11 mouse cellular contexts compared by ENCODE assay signal in the genomic region with DNA sequence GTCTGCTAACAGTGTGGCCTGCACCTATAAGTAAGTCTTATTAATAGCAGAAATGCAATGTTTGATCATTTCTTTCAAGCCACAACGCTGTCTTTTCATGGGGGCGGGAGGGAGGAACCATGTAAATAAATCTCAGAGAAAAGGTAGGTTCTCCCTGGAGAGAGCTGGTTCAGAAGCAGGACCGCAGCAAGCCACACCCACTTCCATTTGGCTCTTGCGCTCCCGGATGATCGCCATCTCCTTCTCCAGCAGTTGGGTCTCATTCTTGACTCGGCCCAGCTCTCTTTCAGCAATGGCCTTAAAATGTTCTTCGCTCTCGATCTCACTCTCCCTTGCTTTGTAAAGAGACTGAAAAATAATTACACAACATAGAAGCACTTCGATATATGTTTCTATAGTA. TPM values are rescaled to one million over a fixed set of nuclear protein-coding genes. Genes with fewer than 3 reads are reported as not detected.
DNase-seq lines count a peak whose midpoint lies in the region; ATAC-seq and TF ChIP-seq lines count a peak whose summit lies in the region.
"Had no signal": no experiment of that assay in that cellular context is flagged by ENCODE, and none has a peak within 500 bp of the region (broad histone marks: within the 10 kb centered on the region; RNA-seq: fewer than 3 reads in every experiment).

No protein-coding gene starts in this region.

- intact Hi-C loops in heart, postnatal 10 days (cut with DNase I) = no loop called here

- peak overlapping the region; percentile 27; the same call in 1 of the 2 replicates for H3K4me2 ChIP-seq in lung, embryonic 14.5 days
- peak overlapping the region; percentile 37 for H3K4me2 ChIP-seq in intestine, embryonic 14.5 days (ENCODE audit: low read length)
- H3K4me2 ChIP-seq in stomach, embryonic 14.5 days (replicated peaks; ENCODE audit: low read depth, low read length) = peak overlapping the region; percentile 27
- H3K4me2 ChIP-seq: hindbrain, embryonic 15.5 days had no signal

- no peaks in the 10 kb centered on the region for H3K27me3 ChIP-seq in heart, embryonic 10.5 days (ENCODE audit: insufficient read depth, poor library complexity, severe bottlenecking)
- H3K27me3 ChIP-seq in lung, embryonic 14.5 days (ENCODE audit: insufficient read depth, low read length) = no peaks in the 10 kb centered on the region
- H3K27me3 ChIP-seq in intestine, embryonic 14.5 days (replicated peaks; ENCODE audit: control insufficient read depth, insufficient read depth, low read length) = no peaks in the 10 kb centered on the region
- H3K27me3 ChIP-seq in stomach, embryonic 14.5 days (ENCODE audit: control insufficient read depth, insufficient read depth, low read length) = no peaks in the 10 kb centered on the region
- H3K27me3 ChIP-seq in embryonic facial prominence, embryonic 10.5 days (replicated peaks; ENCODE audit: low read depth, poor library complexity, severe bottlenecking) = no peaks in the 10 kb centered on the region
- H3K27me3 ChIP-seq: hindbrain, embryonic 15.5 days had no signal

- no peaks in the 10 kb centered on the region for H3K9me3 ChIP-seq in heart, embryonic 10.5 days
- H3K9me3 ChIP-seq in lung, embryonic 14.5 days (ENCODE audit: low read depth, low read length) = no peaks in the 10 kb centered on the region
- H3K9me3 ChIP-seq in intestine, embryonic 14.5 days (ENCODE audit: control insufficient read depth, low read length) = no peaks in the 10 kb centered on the region
- no peaks in the 10 kb centered on the region for H3K9me3 ChIP-seq in stomach, embryonic 14.5 days (ENCODE audit: control insufficient read depth, low read depth, low read length)
- H3K9me3 ChIP-seq in embryonic facial prominence, embryonic 10.5 days = no peaks in the 10 kb centered on the region
- H3K9me3 ChIP-seq: hindbrain, embryonic 15.5 days had no signal

- H3K9ac ChIP-seq in lung, embryonic 14.5 days = 0 out of 2 replicates have a peak overlapping the region, but pooled peaks have one; percentile 26
- H3K9ac ChIP-seq in intestine, embryonic 14.5 days (ENCODE audit: low read length) = no peak overlapping the region
- H3K9ac ChIP-seq in stomach, embryonic 14.5 days (replicated peaks; ENCODE audit: low read depth, low read length) = no peak overlapping the region
- H3K9ac ChIP-seq: hindbrain, embryonic 15.5 days had no signal

- WGBS in heart, embryonic 10.5 days = 45% methylated on average over 10 of the region's 10 CpGs
- 40% methylated on average over 10 of the region's 10 CpGs for WGBS in lung, embryonic 14.5 days
- 44% methylated on average over 10 of the region's 10 CpGs for WGBS in intestine, embryonic 14.5 days
- WGBS in stomach, embryonic 14.5 days = 44% methylated on average over 10 of the region's 10 CpGs
- WGBS in embryonic facial prominence, embryonic 10.5 days = 66% methylated on average over 10 of the region's 10 CpGs

- peaks cover 10% of the 10 kb centered on the region; the same call in 1 of the 2 replicates for H3K4me1 ChIP-seq in heart, embryonic 10.5 days
- H3K4me1 ChIP-seq in lung, embryonic 14.5 days (ENCODE audit: insufficient read depth) = no peaks in the 10 kb centered on the region
- H3K4me1 ChIP-seq in intestine, embryonic 14.5 days (replicated peaks; ENCODE audit: control insufficient read depth, insufficient read depth, low read length) = no peaks in the 10 kb centered on the region
- peaks cover 5% of the 10 kb centered on the region; the same call in 1 of the 2 replicates for H3K4me1 ChIP-seq in stomach, embryonic 14.5 days (ENCODE audit: control insufficient read depth, insufficient read depth, low read length)
- peaks cover 4% of the 10 kb centered on the region for H3K4me1 ChIP-seq in embryonic facial prominence, embryonic 10.5 days

- H3K36me3 ChIP-seq in heart, embryonic 10.5 days = no peaks in the 10 kb centered on the region
- no peaks in the 10 kb centered on the region for H3K36me3 ChIP-seq in lung, embryonic 14.5 days (ENCODE audit: insufficient read depth)
- H3K36me3 ChIP-seq in intestine, embryonic 14.5 days (ENCODE audit: control insufficient read depth, insufficient read depth, low read length) = no peaks in the 10 kb centered on the region
- H3K36me3 ChIP-seq in stomach, embryonic 14.5 days (ENCODE audit: control insufficient read depth, insufficient read depth, low read length) = no peaks in the 10 kb centered on the region
- no peaks in the 10 kb centered on the region for H3K36me3 ChIP-seq in embryonic facial prominence, embryonic 10.5 days (replicated peaks)
- H3K36me3 ChIP-seq: hindbrain, embryonic 15.5 days had no signal

- H3K27ac ChIP-seq in heart, embryonic 10.5 days = no peak overlapping the region
- no peak overlapping the region for H3K27ac ChIP-seq in lung, embryonic 14.5 days (ENCODE audit: low read depth)
- H3K27ac ChIP-seq in intestine, embryonic 14.5 days (ENCODE audit: low read depth) = no peak overlapping the region
- H3K27ac ChIP-seq in stomach, embryonic 14.5 days (ENCODE audit: low read length) = no peak overlapping the region
- H3K27ac ChIP-seq in embryonic facial prominence, embryonic 10.5 days (replicated peaks) = no peak overlapping the region
- H3K27ac ChIP-seq: hindbrain, embryonic 15.5 days had no signal

- TF ChIP-seq CTCF in lung, embryonic 14.5 days (IDR thresholded peaks at IDR 0.05; ENCODE audit: low read depth) = no peak

- peak overlapping the region; percentile 35 for H3K4me3 ChIP-seq in heart, embryonic 10.5 days
- H3K4me3 ChIP-seq in lung, embryonic 14.5 days (ENCODE audit: low read depth, low read length) = no peak overlapping the region
- no peak overlapping the region; the same call in 1 of the 2 replicates for H3K4me3 ChIP-seq in intestine, embryonic 14.5 days (ENCODE audit: low read depth, low read length)
- H3K4me3 ChIP-seq in stomach, embryonic 14.5 days (ENCODE audit: low read depth, low read length) = peak overlapping the region; percentile 1; the same call in 1 of the 2 replicates
- no peak overlapping the region for H3K4me3 ChIP-seq in embryonic facial prominence, embryonic 10.5 days
- H3K4me3 ChIP-seq: hindbrain, embryonic 15.5 days had no signal

- DNase-seq in heart, embryonic 10.5 days (ENCODE audit: low spot score) = no peak
- no peak for DNase-seq in heart, postnatal 10 days
- no peak for DNase-seq in lung, embryonic 14.5 days
- no peak for DNase-seq in lung, postnatal 4 days
- no peak for DNase-seq in intestine, embryonic 14.5 days (ENCODE audit: low spot score)
- no peak for DNase-seq in cerebellum, adult 11 months
- no peak for DNase-seq in embryonic facial prominence, embryonic 10.5 days (ENCODE audit: low spot score)
- DNase-seq: cerebellum, adult 9-11 months; lung, adult 18-20 months had no signal

- no peak for ATAC-seq in lung, embryonic 14.5 days (ENCODE audit: insufficient read depth)
- ATAC-seq in intestine, embryonic 14.5 days (replicated peaks; ENCODE audit: low FRiP score, low TSS enrichment, low read depth) = no peak
- no peak for ATAC-seq in stomach, embryonic 14.5 days (ENCODE audit: insufficient number of reproducible peaks, insufficient read depth, low FRiP score, low read depth)

RNA-seq across cellular contexts. Expression of a gene that starts 5.2 kb away (rescaled TPM):
- polyA plus RNA-seq in heart, embryonic 10.5 days (2016; fragmentation: Nextera tagmentation; extraction: Ambion mirVana) = 1.6 and 2.3 TPM in 2 replicates
- total RNA-seq in heart, postnatal 10 days (2021) = under 1 TPM; 0.10 to 0.22 TPM
- 4.9 and 5.6 TPM in 2 replicates for polyA plus RNA-seq in lung, embryonic 14.5 days (2014; fragmentation: Nextera tagmentation; extraction: Ambion mirVana)
- 2.9 and 3.0 TPM in 2 replicates for polyA plus RNA-seq in intestine, embryonic 14.5 days (2014; fragmentation: Nextera tagmentation; extraction: Ambion mirVana)
- 5.9 and 6.9 TPM in 2 replicates for polyA plus RNA-seq in stomach, embryonic 14.5 days (2014; fragmentation: Nextera tagmentation; extraction: Ambion mirVana)
- 5.8 and 6.2 TPM in 2 replicates for polyA plus RNA-seq in embryonic facial prominence, embryonic 10.5 days (2016; fragmentation: Nextera tagmentation; extraction: Ambion mirVana)

RNA-seq across cellular contexts. Expression of a gene that starts 39.2 kb away (rescaled TPM):
- 49.3 and 49.5 TPM in 2 replicates for polyA plus RNA-seq in heart, embryonic 10.5 days (2016; fragmentation: Nextera tagmentation; extraction: Ambion mirVana)
- total RNA-seq in heart, postnatal 10 days (2021) = 10 to 100 TPM; 27.2 to 28.9 TPM
- 65.9 and 70.1 TPM in 2 replicates for polyA plus RNA-seq in lung, embryonic 14.5 days (2014; fragmentation: Nextera tagmentation; extraction: Ambion mirVana)
- 64.3 and 65.4 TPM in 2 replicates for polyA plus RNA-seq in intestine, embryonic 14.5 days (2014; fragmentation: Nextera tagmentation; extraction: Ambion mirVana)
- 86.0 and 90.1 TPM in 2 replicates for polyA plus RNA-seq in stomach, embryonic 14.5 days (2014; fragmentation: Nextera tagmentation; extraction: Ambion mirVana)
- 50.7 and 55.0 TPM in 2 replicates for polyA plus RNA-seq in embryonic facial prominence, embryonic 10.5 days (2016; fragmentation: Nextera tagmentation; extraction: Ambion mirVana)

Comparison
In these comparisons a context has a peak if more than half of its experiments do, and no peak if none do; other contexts are left out.
1. H3K4me3 ChIP-seq: peak in heart, embryonic 10.5 days (single experiment) and stomach, embryonic 14.5 days (single experiment); none in lung, embryonic 14.5 days (single experiment), intestine, embryonic 14.5 days (single experiment) and embryonic facial prominence, embryonic 10.5 days (single experiment).
2. Peak in every context shown above with its lines, with median percentiles within 50 percentile points of each other: H3K4me2 ChIP-seq.